Comparison of ENCODE assay signal across 11 mouse cellular contexts in the genomic region with DNA sequence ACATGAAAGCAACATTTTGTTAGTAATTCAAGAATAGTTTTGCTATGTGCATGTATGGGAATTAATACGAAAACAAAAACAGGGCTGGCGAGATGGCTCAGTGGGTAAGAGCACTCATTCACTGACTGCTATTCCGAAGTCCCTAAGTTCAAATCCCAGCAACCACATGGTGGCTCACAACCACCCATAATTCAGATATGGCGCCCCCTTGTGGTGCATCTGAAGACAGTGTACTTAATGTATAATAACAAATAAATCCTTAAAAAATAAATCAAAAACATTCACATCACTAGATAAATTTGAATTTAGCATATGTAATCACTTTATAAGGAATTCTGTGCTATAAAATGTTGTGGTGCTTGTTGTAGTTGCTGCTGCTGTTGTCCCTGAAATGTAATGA.
DNase-seq lines count a peak whose midpoint lies in the region; ATAC-seq and TF ChIP-seq lines count a peak whose summit lies in the region.
"Had no signal": no experiment of that assay in that cellular context is flagged by ENCODE, and none has a peak within 500 bp of the region (broad histone marks: within the 10 kb centered on the region; RNA-seq: fewer than 3 reads in every experiment).

No protein-coding gene starts in this region.

- H3K4me2 ChIP-seq in heart, embryonic 15.5 days = no peak overlapping the region
- H3K4me2 ChIP-seq in midbrain, postnatal 0 days (ENCODE audit: low read depth, low read length, poor library complexity, severe bottlenecking) = no peak overlapping the region
- no peak overlapping the region for H3K4me2 ChIP-seq in midbrain, embryonic 16.5 days (ENCODE audit: low read length)
- no peak overlapping the region for H3K4me2 ChIP-seq in forebrain, embryonic 16.5 days (ENCODE audit: low read length)
- H3K4me2 ChIP-seq: hindbrain, embryonic 15.5 days; liver, embryonic 15.5 days; midbrain, embryonic 12.5 days had no signal

- H3K79me2 ChIP-seq in MEL (ENCODE audit: control insufficient read depth, insufficient read depth, low read length, poor library complexity) = no peaks in the 10 kb centered on the region

- no peak overlapping the region for H3K9ac ChIP-seq in heart, embryonic 15.5 days
- H3K9ac ChIP-seq in midbrain, postnatal 0 days (replicated peaks; ENCODE audit: low read length, poor library complexity, severe bottlenecking) = no peak overlapping the region
- H3K9ac ChIP-seq in midbrain, embryonic 16.5 days (ENCODE audit: low read depth, low read length) = no peak overlapping the region
- H3K9ac ChIP-seq in MEL (ENCODE audit: control insufficient read depth, low read depth, low read length, poor library complexity, severe bottlenecking) = no peak overlapping the region
- no peak overlapping the region for H3K9ac ChIP-seq in forebrain, embryonic 16.5 days (replicated peaks; ENCODE audit: low read depth, low read length)
- H3K9ac ChIP-seq: hindbrain, embryonic 15.5 days; liver, embryonic 15.5 days; midbrain, embryonic 12.5 days had no signal

- H3K4me1 ChIP-seq in heart, embryonic 15.5 days (replicated peaks) = no peaks in the 10 kb centered on the region
- H3K4me1 ChIP-seq in midbrain, postnatal 0 days (ENCODE audit: insufficient read depth, low read length) = no peaks in the 10 kb centered on the region
- no peaks in the 10 kb centered on the region for H3K4me1 ChIP-seq in midbrain, embryonic 16.5 days (ENCODE audit: control insufficient read depth, insufficient read depth, low read length)
- H3K4me1 ChIP-seq in MEL (ENCODE audit: control insufficient read depth in 1 of 2, insufficient read depth in 2 of 2, low read length in 2 of 2) = no peaks in the 10 kb centered on the region
- H3K4me1 ChIP-seq in forebrain, embryonic 16.5 days (replicated peaks; ENCODE audit: control insufficient read depth, insufficient read depth, low read length) = no peaks in the 10 kb centered on the region
- H3K4me1 ChIP-seq: hindbrain, embryonic 15.5 days; liver, embryonic 15.5 days; midbrain, embryonic 12.5 days had no signal

- 82% methylated on average over 4 of the region's 4 CpGs for WGBS in heart, embryonic 15.5 days
- WGBS in midbrain, postnatal 0 days = 84% methylated on average over 4 of the region's 4 CpGs
- WGBS in midbrain, embryonic 16.5 days = 84% methylated on average over 4 of the region's 4 CpGs
- 83% methylated on average over 4 of the region's 4 CpGs for WGBS in forebrain, embryonic 16.5 days

- no peak for ATAC-seq in heart, embryonic 15.5 days (replicated peaks; ENCODE audit: insufficient number of reproducible peaks, insufficient read depth, low FRiP score, low read depth)
- no peak for ATAC-seq in midbrain, postnatal 0 days (ENCODE audit: low FRiP score)
- no peak for ATAC-seq in midbrain, embryonic 16.5 days
- no peak for ATAC-seq in forebrain, embryonic 16.5 days

- DNase-seq in heart, adult 9 months (ENCODE audit: low spot score in 2 of 2) = no peak
- no peak for DNase-seq in midbrain, postnatal 0 days (ENCODE audit: low spot score)
- DNase-seq in MEL (ENCODE audit: low read depth, low spot score) = peak; percentile 24
- peak; percentile 9 for DNase-seq in splenic B cell, adult 2 months (ENCODE audit: low read depth, low spot score)
- DNase-seq in heart, postnatal 36 days = no peak

- H3K27me3 ChIP-seq in heart, embryonic 15.5 days = no peaks in the 10 kb centered on the region
- no peaks in the 10 kb centered on the region for H3K27me3 ChIP-seq in midbrain, postnatal 0 days (ENCODE audit: insufficient read depth, low read length)
- no peaks in the 10 kb centered on the region for H3K27me3 ChIP-seq in midbrain, embryonic 16.5 days (ENCODE audit: control insufficient read depth, insufficient read depth, low read depth, low read length)
- H3K27me3 ChIP-seq in MEL (ENCODE audit: control insufficient read depth in 1 of 2, insufficient read depth in 2 of 2, low read length in 2 of 2) = no peaks in the 10 kb centered on the region
- H3K27me3 ChIP-seq in splenic B cell, adult 2 months (ENCODE audit: control insufficient read depth, insufficient read depth, low read length, poor library complexity, severe bottlenecking) = no peaks in the 10 kb centered on the region
- H3K27me3 ChIP-seq in forebrain, embryonic 16.5 days (replicated peaks; ENCODE audit: control insufficient read depth, insufficient read depth, low read length) = no peaks in the 10 kb centered on the region
- H3K27me3 ChIP-seq: hindbrain, embryonic 15.5 days; liver, embryonic 15.5 days; midbrain, embryonic 12.5 days had no signal

- intact Hi-C loops in heart, postnatal 36 days (cut with DNase I) = no loop called here

- H3K36me3 ChIP-seq in heart, embryonic 15.5 days = no peaks in the 10 kb centered on the region
- no peaks in the 10 kb centered on the region for H3K36me3 ChIP-seq in midbrain, postnatal 0 days (ENCODE audit: insufficient read depth, low read length)
- H3K36me3 ChIP-seq in midbrain, embryonic 16.5 days (ENCODE audit: control insufficient read depth, insufficient read depth, low read length) = no peaks in the 10 kb centered on the region
- H3K36me3 ChIP-seq in MEL (ENCODE audit: control insufficient read depth in 1 of 2, insufficient read depth in 2 of 2, low read length in 2 of 2) = no peaks in the 10 kb centered on the region
- no peaks in the 10 kb centered on the region for H3K36me3 ChIP-seq in splenic B cell, adult 2 months (ENCODE audit: control insufficient read depth, insufficient read depth, low read length, poor library complexity, severe bottlenecking)
- no peaks in the 10 kb centered on the region for H3K36me3 ChIP-seq in forebrain, embryonic 16.5 days (ENCODE audit: control insufficient read depth, insufficient read depth)
- H3K36me3 ChIP-seq: hindbrain, embryonic 15.5 days; liver, embryonic 15.5 days; midbrain, embryonic 12.5 days had no signal

- H3K4me3 ChIP-seq in heart, embryonic 15.5 days = no peak overlapping the region
- H3K4me3 ChIP-seq in midbrain, postnatal 0 days (ENCODE audit: low read depth, low read length) = no peak overlapping the region
- H3K4me3 ChIP-seq in midbrain, embryonic 16.5 days (ENCODE audit: low read depth, low read length) = no peak overlapping the region
- no peak overlapping the region for H3K4me3 ChIP-seq in MEL (ENCODE audit: control insufficient read depth in 1 of 2, insufficient read depth in 1 of 2, low read depth in 2 of 2, low read length in 2 of 2)
- H3K4me3 ChIP-seq in forebrain, embryonic 16.5 days (replicated peaks; ENCODE audit: low read length) = no peak overlapping the region
- H3K4me3 ChIP-seq: hindbrain, embryonic 15.5 days; liver, embryonic 15.5 days; midbrain, embryonic 12.5 days had no signal

- H3K27ac ChIP-seq in heart, embryonic 15.5 days = peak overlapping the region; percentile 3; the same call in 1 of the 2 replicates
- no peak overlapping the region for H3K27ac ChIP-seq in midbrain, postnatal 0 days (ENCODE audit: low read depth, low read length)
- no peak overlapping the region for H3K27ac ChIP-seq in midbrain, embryonic 16.5 days (ENCODE audit: low read length)
- no peak overlapping the region for H3K27ac ChIP-seq in MEL (ENCODE audit: control insufficient read depth, low read depth, low read length)
- no peak overlapping the region for H3K27ac ChIP-seq in forebrain, embryonic 16.5 days (ENCODE audit: low read length)
- H3K27ac ChIP-seq: hindbrain, embryonic 15.5 days; liver, embryonic 15.5 days; midbrain, embryonic 12.5 days had no signal

- no peaks in the 10 kb centered on the region for H3K9me3 ChIP-seq in heart, embryonic 15.5 days (replicated peaks)
- no peaks in the 10 kb centered on the region for H3K9me3 ChIP-seq in midbrain, postnatal 0 days (ENCODE audit: low read length)
- no peaks in the 10 kb centered on the region for H3K9me3 ChIP-seq in midbrain, embryonic 16.5 days (replicated peaks; ENCODE audit: control insufficient read depth, low read length, poor library complexity, severe bottlenecking)
- no peaks in the 10 kb centered on the region for H3K9me3 ChIP-seq in MEL (replicated peaks; ENCODE audit: insufficient read depth, low read length)
- no peaks in the 10 kb centered on the region for H3K9me3 ChIP-seq in forebrain, embryonic 16.5 days (ENCODE audit: control insufficient read depth, low read length)
- H3K9me3 ChIP-seq: hindbrain, embryonic 15.5 days; liver, embryonic 15.5 days; midbrain, embryonic 12.5 days had no signal

- TF ChIP-seq RAD21 in MEL (IDR thresholded peaks at IDR 0.05; ENCODE audit: low read depth, low read length) = peak; percentile 2; the same call in 1 of the 2 replicates

- peak; percentile 47 for TF ChIP-seq CTCF in midbrain, postnatal 0 days (IDR thresholded peaks at IDR 0.05)
- peak; percentile 15 to 50 (median 17); a peak in 2 of 6 replicates for TF ChIP-seq CTCF in MEL (IDR thresholded peaks at IDR 0.05 in 2 of 3, conservative IDR thresholded peaks at IDR 0.05 in 1 of 3; ENCODE audit: control insufficient read depth in 1 of 3, insufficient read depth in 1 of 3, low read depth in 2 of 3, low read length in 3 of 3, poor library complexity in 1 of 3, severe bottlenecking in 1 of 3)

- TF ChIP-seq POLR2A in MEL (IDR thresholded peaks at IDR 0.05; ENCODE audit: control insufficient read depth in 1 of 2, insufficient read depth in 1 of 2, low read depth in 1 of 2, low read length in 2 of 2, poor library complexity in 1 of 2) = no peak

- TF ChIP-seq EP300 in MEL (IDR thresholded peaks at IDR 0.05; ENCODE audit: low read depth in 1 of 2, low read length in 2 of 2) = no peak

TF ChIP-seq in MEL, 35 proteins besides CTCF, POLR2A, EP300 and RAD21:
- TF ChIP-seq SMC3 (IDR thresholded peaks at IDR 0.05; ENCODE audit: low read depth, low read length) = peak; percentile 35
- TF ChIP-seq GATA1 (IDR thresholded peaks at IDR 0.05; ENCODE audit: low read depth, low read length) = no peak

Comparison
In these comparisons a context has a peak if more than half of its experiments do, and no peak if none do; other contexts are left out.
1. DNase-seq: peak in MEL (single experiment) and splenic B cell, adult 2 months (single experiment); none in heart, adult 9 months (0 of 2), midbrain, postnatal 0 days (single experiment) and heart, postnatal 36 days (0 of 2).